Mouse (Mus musculus): Measurements from ENCODE around the gene Sipa1l1.
"Not testable (repeated sequence)": the region's sequence is repeated elsewhere in the genome, so short reads cannot be mapped to it uniquely, and the experiment has no call there.

Gene Sipa1l1

DNA sequence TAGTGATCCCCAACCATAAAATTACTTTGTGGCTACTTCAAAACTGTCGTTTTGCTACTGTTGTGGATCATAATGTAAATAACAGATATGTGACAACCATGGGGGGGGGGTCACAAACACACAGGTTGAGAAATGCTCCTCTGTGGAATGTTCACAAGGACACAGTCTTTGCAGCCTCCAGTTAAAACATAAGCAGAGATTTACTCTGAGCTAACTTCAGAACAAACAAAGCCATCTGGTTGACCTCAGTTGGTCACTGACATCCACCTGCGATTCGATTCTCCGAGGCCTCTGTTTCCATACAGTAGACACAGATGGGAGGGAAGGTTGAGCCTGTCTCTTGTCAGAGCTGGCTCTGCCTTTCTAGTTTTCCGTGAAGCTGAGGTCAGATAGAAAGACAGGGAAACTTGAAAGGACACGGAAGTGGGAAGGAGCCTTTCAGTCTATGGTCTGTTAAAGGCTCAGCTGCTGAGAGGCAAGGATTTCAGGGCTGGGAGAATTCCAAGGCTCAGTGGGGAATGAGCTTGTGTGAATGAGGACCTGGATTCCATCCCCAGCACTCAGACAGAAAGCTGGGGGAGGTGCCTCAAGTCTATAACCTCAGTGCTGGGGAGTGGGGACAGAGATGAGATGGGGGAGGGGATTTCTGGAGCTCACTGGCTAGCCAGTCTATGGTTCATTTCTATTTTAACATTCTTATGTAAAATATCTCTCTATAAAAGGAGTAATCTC is 317.9 kb downstream of the Sipa1l1 start:
- DNase-seq: no peak

DNA sequence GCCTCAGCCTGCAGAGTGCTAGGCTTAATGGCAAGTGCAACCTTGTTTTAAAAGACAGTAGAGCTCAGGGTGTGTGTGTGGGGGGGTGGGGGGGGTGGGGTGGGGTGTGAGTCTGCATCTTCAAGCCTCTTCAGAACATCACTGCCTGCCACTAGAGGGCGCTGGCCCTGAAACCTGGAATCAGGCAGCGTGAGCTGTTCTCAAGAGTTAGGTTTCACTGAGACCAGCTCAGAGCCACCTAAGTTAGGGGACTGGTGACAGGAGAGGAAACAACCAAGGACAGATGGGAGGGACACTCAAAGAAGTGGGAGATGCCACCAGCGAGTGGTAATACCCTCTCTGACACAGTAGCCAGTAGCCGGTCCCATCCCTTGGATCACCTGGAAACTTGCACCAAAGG is 320.0 kb downstream of the Sipa1l1 start:
- DNase-seq: no peak

DNA sequence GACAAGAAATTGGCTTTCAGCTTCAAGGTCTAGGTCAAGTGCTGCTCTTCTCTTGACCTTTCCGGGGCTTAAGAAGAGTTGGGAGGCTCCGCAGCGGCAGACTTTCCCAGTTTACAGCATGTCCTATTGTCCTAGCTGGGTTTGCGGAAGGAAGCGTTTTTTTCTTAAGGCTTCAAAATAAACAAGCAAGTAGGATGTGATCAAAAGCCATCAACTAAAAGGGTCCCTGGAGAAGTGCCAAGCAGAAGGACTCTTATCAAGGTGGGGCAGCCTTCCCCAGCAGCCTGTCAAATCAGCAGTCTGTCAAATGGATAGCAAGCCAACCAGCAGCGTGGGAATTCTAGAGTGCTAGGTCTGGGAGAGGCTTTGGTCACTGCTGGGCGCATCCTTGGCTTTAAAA is 320.5 kb downstream of the Sipa1l1 start:
- no peak for DNase-seq

DNA sequence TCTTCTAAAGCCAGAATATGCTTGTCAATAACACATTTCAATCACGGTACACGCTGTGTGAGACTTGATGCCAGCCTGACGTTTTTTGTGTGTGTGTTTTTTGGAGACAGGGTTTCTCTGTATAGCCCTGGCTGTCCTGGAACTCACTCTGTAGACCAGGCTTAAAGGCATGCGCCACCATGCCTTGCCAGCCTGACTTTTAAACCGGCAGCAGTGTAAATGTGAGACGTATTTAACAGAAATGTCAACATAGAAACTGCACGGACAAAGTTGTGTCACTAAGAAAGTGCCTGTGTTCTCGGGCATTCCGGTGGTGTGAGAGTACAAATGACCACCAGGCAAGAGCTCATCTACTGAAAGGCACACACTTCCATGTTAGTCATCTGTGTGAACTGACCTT is 323.3 kb downstream of the Sipa1l1 start:
- DNase-seq: no peak

DNA sequence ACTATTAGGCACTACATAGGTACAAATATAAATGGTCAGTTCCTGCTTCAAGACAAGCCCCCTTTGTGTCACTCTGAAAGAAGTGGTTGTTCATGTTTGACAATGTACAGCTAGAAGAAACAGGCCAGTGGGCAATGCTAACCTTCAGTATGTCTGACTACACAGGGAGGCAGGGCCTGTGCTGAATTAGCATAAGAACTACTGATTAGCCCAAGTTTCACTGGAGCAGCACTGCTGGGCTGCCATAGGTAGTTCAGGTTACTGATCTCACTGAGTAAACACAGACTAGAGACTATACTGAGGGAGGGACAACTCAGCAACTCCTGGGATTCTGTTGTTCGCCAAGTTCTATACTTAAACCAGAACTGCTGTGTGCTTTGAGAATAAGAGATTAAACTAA is 324.1 kb downstream of the Sipa1l1 start:
- DNase-seq: not testable (repeated sequence)

DNA sequence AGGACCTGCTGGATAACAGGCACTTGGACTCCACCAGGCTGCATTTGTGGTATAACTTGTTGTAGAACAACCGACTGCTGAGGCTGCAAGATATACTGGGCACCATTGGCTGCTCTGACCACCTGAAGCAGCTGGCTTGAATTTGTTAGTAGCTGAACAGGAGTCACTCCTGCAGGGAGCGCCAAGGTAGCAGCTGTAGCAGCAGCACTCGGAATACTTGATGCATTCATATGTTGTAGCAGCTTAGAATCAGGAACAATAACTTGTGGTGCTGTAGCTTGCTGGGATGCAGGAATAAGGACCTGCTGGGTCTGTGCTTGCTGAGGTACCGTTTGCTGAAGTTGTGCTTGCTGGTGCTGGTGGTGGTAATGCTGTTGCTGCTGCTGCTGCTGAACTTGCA is 326.8 kb downstream of the Sipa1l1 start:
- no peak for DNase-seq

DNA sequence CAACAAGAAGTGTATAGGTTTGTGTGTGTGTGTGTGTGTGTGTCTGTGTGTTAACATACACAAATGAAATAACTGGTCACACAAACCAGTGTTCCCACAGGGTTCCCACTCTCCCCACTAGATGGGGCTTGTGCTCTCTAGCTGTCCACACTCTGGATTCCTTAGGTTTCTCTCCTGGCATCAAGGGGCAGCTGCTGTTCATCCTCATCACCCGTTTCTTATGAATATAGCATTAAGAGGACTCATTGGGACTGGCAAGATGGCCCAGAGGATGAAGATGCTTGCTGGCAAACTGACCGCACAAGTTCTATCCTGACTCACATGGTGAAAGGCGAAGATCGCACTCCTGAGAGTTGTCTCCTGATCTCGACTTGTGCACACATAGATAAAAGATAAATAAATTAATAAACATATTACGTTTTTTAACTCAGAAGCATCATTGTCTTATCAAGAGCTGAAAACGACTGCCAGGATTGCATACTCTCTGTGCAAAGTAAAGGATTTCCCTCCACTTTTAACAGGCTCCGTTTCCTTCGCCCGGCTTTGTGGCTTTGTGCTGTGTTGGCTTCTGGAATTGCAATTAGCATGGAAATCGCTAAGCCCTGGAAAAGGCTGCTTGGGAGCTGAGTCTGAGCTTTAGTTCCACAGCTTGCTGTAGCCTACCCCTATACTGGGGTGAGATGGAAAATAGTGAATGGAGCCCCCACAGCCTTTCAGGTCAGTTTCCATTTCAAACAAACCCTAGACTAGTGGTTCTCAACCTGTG is 328.9 kb downstream of the Sipa1l1 start:
- peak; percentile 15 for DNase-seq

DNA sequence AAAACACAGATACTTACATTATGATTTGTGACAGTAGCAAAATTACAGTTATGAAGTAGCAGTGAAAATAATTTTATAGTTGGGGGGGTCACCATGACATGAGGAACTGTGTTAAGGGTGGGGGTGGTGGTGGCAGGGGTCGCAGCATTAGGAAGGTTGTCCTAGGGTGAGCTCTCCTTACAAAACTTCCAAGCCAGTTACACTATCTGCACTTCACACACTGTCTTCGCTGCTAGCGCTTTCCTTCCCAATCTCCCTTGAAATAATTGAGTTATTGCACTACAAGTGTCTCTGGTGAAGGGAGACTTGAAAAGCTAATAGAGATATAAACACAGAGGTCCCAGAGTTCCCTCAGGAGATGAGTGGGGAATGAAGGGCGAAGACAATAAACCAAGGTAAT is 329.6 kb downstream of the Sipa1l1 start:
- no peak for DNase-seq

DNA sequence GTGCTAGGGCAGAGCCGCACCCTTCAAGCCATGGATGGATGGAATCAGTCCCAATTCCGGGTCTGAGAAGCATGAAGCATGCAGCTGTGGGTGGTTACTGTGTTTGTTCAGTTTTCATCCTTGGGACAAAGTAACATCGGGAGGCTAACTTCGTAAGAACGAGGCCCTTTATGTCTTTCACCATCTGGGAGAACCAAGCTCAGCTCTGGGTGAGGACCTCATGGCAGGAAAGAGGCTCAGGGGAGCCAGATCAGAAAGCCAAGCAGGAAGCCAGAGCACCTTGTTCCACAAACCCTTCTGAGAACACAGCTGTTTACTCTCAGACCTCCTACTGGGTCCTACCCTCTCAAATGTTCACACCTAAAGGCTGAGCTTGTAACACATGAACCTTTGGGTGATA is 330.6 kb downstream of the Sipa1l1 start:
- no peak for DNase-seq
